ENCODE assay signal across 18 mouse cellular contexts in genomic region chr9:46481491-46481890, GRCm38 (mm10).
"Had no signal": no experiment of that assay in that cellular context is flagged by ENCODE, and none has a peak within 500 bp of the region (broad histone marks: within the 10 kb centered on the region; RNA-seq: fewer than 3 reads in every experiment).

No protein-coding gene starts in this region.

- H3K9ac ChIP-seq: limb, embryonic 13.5 days; liver, embryonic 12.5 days; liver, embryonic 15.5 days; lung, embryonic 15.5 days; midbrain, embryonic 12.5 days; neural tube, embryonic 13.5 days had no signal

- DNase-seq: kidney, adult 2 months; kidney, postnatal 25 days; layer of hippocampus, adult 9-11 months; liver; lung, adult 18-20 months; lung, postnatal 10 days; thymus, adult 18-20 months; thymus, postnatal 36 days had no signal

- H3K4me1 ChIP-seq: megakaryocyte, embryonic 14.5 days had no signal

- ATAC-seq: liver, embryonic 12.5 days had no signal

- H3K27ac ChIP-seq: kidney, postnatal 0 days; layer of hippocampus, adult 2 months; limb, embryonic 10.5 days; limb, embryonic 13.5 days; liver, embryonic 12.5 days; liver, embryonic 15.5 days; lung, embryonic 15.5 days; neural tube, embryonic 13.5 days had no signal

- H3K4me2 ChIP-seq: limb, embryonic 13.5 days; liver, embryonic 12.5 days; liver, embryonic 15.5 days; lung, embryonic 15.5 days; midbrain, embryonic 12.5 days; neural tube, embryonic 13.5 days had no signal

- H3K27me3 ChIP-seq: liver, embryonic 12.5 days; liver, embryonic 15.5 days; lung, embryonic 15.5 days had no signal

- H3K36me3 ChIP-seq: limb, embryonic 10.5 days; limb, embryonic 13.5 days; liver, embryonic 12.5 days; liver, embryonic 15.5 days; lung, embryonic 15.5 days; midbrain, embryonic 12.5 days; neural tube, embryonic 13.5 days had no signal

- H3K4me3 ChIP-seq: layer of hippocampus, adult 2 months; limb, embryonic 10.5 days; limb, embryonic 13.5 days; liver, embryonic 12.5 days; liver, embryonic 15.5 days; lung, embryonic 15.5 days; megakaryocyte, embryonic 14.5 days; midbrain, embryonic 12.5 days; neural tube, embryonic 13.5 days had no signal

- H3K9me3 ChIP-seq: limb, embryonic 10.5 days; limb, embryonic 13.5 days; liver, embryonic 12.5 days; liver, embryonic 15.5 days; lung, embryonic 15.5 days; midbrain, embryonic 12.5 days; neural tube, embryonic 13.5 days had no signal
